Mouse (Mus musculus) T-cell, adult 2 months (primary cell): ENCODE data around the gene Ankmy1.

Source experiments
- DNase-seq: peaks from one replicate; pipeline ENCODE4 v3.0.0; 2022; ENCODE audit warnings: low spot score

The Ankmy1 gene

DNA sequence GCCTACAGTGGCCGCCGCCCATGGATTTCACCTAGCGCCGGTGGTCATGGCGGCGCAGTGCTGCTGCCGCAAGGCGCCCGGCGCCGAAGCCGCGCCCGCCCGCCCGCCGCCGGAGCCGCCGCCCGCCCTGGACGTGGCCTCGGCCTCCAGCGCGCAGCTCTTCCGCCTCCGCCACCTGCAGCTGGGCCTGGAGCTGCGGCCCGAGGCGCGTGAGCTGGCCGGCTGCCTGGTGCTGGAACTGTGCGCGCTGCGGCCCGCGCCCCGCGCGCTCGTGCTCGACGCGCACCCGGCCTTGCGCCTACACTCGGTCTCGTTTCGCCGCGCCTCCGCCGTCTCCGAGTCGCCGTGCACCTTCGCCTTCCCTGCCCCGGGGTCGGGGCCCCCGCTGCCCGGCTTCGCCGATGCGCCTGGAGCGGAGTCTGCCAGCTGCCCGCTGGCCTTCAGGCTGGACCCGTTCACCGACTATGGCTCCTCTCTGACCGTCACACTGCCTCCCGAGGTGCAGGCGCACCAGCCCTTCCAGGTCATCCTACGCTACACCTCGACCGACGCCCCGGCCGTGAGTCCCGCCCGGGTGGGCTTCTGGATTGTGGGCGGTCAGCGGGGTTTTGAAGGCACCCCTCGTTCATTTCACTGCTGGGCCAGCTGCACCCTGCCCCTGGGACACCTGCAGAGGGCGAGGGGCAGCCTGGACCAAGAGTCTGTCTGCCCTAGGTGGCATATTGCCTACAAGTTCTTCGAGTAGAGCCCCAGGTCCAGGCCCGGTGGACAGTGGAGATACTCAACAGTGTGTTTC lies 8.4 kb upstream of the Ankmy1 start:
- peak; percentile 34 for DNase-seq

DNA sequence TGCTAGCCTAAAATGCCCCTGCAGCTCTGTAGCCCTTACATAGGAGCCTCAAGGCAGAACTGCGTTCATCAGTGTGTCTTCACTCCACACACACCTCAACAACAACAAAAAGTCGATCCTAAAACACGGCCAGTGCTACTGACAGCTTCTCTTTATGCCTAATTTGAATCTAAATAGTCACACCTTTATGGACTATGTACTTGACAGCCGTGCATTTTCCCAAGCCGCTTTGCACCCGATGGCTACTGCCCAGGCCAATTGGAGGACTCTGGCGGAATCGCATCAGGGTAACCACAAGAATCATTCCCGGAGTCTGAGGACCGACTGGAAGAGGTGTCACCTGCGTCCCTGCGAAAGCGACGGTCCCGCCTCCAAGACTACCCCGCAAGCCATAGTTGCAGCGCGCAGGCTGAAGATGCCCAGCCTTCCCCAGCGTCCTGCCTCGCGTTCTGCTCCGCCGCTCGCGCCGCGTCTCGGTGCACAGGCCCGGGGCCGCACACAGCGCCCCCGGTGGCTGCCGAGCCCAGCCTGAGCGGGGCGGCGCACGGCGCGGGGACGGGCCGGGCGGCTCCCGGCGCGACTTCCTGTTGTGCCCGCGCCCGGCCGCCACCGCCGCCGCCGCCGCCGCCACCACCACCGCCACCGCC lies 7.7 kb upstream of the Ankmy1 start, which contains the start of gene Rnpepl1:
TSS of gene Rnpepl1 (plus strand) at position 545 of the 647 bp plus-strand sequence.
- DNase-seq: peak; percentile 75

DNA sequence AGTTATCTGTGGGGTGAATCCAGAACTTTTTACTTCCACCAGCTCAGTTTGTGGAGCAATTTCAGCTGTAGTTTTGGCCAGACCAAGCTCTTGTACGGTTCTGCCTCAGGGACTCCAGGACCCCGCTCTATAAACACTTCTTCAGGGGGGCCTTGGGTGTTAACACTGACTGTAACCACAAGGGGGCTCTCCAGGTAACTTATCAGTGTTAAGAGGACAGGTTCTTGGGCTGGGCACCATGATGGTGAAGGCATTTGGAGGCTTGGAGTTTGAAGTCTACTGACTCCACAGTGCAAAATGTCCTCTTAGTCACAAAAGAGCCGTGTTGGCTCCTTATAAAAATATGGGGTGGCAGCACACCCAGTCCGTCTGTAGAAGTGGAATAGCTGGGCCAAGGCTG lies 6.4 kb upstream of the Ankmy1 start:
- peak; percentile 32 for DNase-seq

DNA sequence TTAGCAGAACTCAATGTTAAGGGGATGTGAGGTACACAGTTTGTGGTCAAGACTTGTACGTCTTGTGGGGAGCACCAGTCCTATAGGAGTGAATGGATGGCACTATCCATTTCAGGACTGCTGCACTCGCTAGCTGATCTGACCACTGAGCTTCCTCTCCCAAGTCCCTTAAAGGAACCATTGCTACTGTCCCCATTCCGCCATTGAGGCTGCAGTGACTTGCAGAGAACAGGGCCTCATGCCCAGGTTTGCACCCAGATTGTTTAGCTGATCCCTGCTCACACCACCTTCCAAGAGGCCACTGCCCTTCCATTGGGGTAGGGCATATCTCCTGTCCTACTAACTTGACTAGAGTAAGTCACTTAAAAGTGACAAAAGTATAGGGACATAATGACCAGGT lies 6.0 kb upstream of the Ankmy1 start:
- no peak for DNase-seq

DNA sequence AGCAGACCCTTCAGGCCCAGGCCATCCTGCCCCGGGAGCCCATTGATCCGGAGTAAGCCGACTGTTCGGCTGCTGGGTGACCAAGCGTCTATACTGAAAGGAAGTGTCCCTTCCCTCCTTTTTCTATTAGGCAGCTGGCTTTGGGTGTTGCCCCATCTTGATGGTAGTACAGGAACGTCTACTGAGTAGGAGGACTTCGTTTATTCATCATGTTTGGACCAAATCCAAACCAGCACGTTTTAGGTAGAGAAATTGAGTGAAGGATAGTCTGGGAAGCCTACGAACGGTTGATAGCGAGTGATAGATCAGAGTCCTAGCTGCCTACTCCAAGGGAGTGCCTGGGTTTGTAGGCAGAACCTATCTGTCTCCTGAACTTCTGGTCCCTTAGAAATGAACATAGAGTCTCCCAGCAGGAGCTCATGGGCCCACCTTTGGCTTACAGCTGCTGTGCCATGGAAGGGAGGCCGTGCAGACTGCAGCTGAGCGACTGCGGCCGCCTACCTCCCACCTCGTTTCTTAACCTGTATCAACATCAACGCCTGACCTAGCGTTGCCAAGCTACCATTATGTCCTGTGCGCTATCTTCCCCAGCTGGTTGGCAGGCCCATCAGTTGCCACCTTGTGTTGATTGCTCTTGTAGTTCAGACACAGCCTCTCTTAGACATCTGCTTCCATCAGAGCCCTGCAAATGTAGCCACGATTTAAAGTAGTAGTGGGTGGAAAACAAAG lies 5.1 kb upstream of the Ankmy1 start:
- DNase-seq: no peak

GRCm38 (mm10) chr1:92906779-92907631 lies 4.3 kb upstream of the Ankmy1 start, which contains the start of gene Dusp28:
Gene Dusp28, plus strand, starts transcription at chr1:92906981.
- DNase-seq: peak; percentile 76

GRCm38 (mm10) chr1:92905703-92906310 lies 3.1 kb upstream of the Ankmy1 start:
- no peak for DNase-seq

DNA sequence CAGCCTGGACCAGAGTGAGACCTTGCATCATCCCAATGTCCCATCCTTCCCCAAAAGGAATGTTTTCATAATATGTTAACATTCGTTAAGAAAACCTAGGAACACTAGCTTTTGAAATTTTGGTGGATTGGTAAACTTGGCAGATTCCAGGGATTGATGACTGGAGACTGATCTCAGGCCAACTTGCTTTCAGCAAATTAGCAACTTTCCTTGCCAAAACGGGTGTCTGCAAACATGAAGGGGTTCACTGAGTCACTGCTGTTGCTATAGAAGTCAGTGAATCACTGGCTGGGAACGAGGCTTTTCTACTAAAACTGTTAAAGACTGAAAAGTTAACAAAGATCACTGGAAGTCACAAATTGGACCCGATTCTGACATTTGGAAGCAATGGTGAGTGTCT lies 921 bp upstream of the Ankmy1 start:
- DNase-seq: no peak

DNA sequence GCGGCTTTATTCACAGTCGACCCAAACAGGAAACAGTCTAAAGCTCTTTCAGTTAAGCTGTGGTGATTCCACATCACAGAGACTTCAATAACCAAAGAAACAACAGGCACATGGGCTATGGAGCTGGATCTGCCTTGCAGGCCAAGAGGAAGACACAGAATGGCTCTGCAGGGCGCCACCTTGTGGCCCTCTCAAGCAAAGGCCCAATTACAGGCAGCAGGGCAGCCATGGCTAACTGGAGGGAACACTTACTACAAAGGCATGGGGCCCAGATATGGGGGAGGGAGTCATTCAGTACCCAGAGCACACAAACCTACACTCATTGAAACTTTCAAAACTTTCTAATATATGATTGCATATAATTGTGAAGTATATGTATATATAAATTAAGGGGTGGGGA lies 7.6 kb downstream of the Ankmy1 start:
- DNase-seq: peak; percentile 69

GRCm38 (mm10) chr1:92893896-92894295 lies 8.8 kb downstream of the Ankmy1 start:
- DNase-seq: no peak

GRCm38 (mm10) chr1:92892791-92893190 lies 9.9 kb downstream of the Ankmy1 start:
- no peak for DNase-seq

GRCm38 (mm10) chr1:92888901-92889655 lies 13.6 kb downstream of the Ankmy1 start:
- DNase-seq: no peak

- no peak for DNase-seq
Observed at GRCm38 (mm10) chr1:92881982-92882381, 20.7 kb downstream of the Ankmy1 start.

DNA sequence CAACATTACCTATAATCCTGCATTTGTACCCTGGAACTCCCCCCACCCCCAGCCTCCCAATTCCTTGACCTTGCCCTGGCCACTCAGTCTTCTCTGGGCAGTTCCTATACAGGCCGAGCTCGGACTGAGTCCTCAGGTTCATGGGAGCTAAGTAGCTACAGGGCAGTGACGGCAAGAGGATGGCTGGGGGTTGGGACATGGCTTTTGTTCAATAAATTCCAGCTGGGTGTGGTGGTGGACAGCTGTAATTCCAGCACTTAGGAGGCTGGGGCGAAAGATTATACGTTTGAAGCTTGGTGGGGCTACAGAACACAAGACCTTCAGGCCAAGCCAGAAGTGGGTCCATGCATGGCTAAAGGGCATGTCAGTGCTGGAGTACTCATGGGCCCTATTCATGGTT lies 22.6 kb downstream of the Ankmy1 start:
- no peak for DNase-seq

DNA sequence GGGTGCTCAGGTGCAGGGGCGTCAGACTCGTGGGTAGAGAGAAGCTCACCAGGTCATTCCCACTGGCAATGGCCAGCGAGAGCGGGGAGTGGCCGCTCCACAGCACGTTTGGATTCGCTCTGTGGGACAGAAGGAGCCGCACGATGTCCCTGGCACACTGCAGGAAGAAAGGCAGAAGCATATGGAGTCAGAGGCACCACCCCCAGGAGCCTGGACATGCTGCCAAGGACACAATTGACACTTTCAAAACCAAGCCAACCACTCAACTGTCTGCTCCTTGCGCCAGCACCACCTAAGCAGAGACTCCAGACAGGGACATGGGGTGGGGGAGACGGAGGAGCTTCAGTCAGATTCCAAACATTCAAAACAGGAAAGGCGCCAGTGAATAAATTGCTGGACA lies 23.4 kb downstream of the Ankmy1 start:
- no peak for DNase-seq

DNA sequence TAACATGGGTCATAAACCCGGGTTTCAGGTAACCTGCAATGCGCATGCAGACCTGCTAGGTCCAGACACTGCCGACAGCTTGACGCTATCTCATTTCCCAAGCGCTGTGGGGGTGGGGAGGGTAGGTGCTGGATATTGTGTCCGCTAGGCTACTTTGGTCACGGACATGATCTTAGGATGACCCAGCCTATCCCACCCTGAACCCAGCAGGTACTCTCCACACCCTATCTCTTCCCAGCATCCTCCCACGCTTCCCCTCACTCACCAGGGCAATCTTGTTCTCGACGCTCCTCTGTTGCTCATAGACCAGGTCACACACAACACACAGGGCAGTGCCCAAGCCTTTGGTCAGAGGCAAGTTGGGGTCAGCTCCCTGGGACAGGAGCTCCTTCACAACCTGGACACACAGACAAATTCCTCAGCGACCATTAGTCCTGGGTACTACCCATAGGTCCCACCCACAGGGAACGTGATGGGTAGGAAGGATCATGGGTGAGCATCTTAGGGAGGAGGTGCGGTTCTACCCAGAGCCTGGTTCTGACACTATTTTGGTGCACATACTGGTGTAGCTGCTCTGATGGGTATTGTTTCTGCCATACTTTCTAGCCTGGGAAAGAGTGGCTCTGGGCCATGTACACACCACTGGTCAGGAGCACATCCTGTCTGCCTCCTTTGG lies 24.5 kb downstream of the Ankmy1 start:
- no peak for DNase-seq

DNA sequence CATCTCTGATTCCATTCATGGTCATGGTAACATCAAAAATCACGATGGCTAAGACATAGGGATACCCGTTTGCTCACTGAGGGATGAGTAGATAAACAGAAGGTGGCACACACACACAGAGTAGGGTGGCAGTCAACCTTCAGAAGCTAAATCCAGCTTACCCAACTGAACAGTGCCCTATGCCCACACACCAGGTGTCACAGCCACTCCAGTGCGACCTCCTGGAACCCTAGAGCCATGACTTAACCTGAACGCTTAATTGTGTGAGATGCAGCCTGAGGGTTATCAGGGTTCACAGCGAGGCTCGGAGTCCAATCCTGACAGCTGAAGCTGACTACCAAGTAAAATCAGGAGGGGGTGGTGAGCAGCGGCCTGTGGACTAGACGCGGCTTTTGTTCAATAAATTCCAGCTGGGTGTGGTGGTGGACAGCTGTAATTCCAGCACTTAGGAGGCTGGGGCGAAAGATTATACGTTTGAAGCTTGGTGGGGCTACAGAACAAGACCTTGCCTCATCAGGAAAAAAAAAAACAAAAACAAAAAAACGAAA lies 25.2 kb downstream of the Ankmy1 start:
- no peak for DNase-seq

- DNase-seq: no peak
Observed at GRCm38 (mm10) chr1:92875360-92876111, 27.2 kb downstream of the Ankmy1 start.

DNA sequence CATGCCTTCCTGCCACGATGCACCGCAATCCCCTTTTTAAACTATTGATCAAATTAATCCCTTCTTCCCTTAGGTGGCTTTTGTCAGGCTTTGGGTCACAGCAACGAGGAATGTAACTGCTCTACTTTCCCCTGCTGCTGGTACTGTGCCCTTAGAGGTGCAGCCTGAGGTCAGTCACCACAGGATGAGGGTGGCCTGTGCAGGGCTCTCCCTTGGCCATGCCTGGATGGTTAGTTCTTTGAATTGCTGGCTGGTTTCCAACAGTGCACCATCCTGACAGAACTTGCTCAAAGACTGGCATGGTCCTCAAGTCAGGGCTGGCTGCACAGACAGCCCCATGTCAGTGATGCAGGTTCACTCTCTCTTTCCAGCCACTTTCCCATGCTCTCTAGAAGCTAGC lies 28.7 kb downstream of the Ankmy1 start:
- DNase-seq: no peak
